Mouse (Mus musculus) cortical plate, adult 2 months (tissue): Measurements from ENCODE around the gene Gramd1c.

Experiments
- CTCF ChIP-seq: fragments of 200-500 bp; IDR thresholded peaks from 2 replicates; pipeline ENCODE4 v1.5.1; 2011; ENCODE audit warnings: mild to moderate bottlenecking, control low read depth, low read length; ENCODE audit not compliant: insufficient read depth; ENCODE audit errors: extremely low read depth
- POLR2A ChIP-seq: fragments of 200-500 bp; IDR thresholded peaks from 2 replicates; pipeline ENCODE4 v1.6.1; 2011; ENCODE audit warnings: mild to moderate bottlenecking, low read length, control low read depth; ENCODE audit not compliant: insufficient read depth; ENCODE audit errors: extremely low read depth

DNA sequence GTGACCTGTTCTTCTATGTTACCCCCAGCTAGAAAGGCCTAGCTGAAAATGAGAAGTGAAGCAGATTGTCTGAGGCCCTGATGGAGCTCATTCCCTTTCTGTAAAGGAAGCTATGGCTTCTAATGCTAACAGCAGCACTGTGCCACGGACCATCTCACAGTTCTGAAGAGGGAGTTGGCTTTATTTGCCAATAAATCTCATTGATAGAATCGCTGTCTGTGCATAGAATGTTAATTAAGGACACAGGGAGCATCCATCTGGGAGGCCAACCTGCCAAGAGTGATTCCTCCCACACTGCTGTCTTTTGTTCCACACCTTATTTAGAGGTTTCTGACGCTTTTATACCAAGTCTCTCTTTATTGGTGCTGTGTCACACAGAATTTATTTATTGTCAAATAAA lies 131.6 kb downstream of the Gramd1c start:
- no peak for TF ChIP-seq CTCF
- TF ChIP-seq POLR2A, result no peak
